Mouse (Mus musculus) urinary bladder, adult 2 months (tissue): ENCODE measurements around the gene Izumo1r. TPM values are rescaled to one million over a fixed set of nuclear protein-coding genes. Genes with fewer than 3 reads are reported as not detected.

ENCODE experiments used
- DNase-seq: peaks from one replicate; pipeline ENCODE4 v3.0.0; 2022; ENCODE audit warnings: low spot score
- polyA plus RNA-seq: library from polyadenylated mRNA; depleted of rRNA; stranded (reverse); fragments of >200 nt; gene quantifications from 2 replicates; pipeline ENCODE4 v1.2.3, GENCODE M21; 2012; rRNA removed

Izumo1r gene
- polyA plus RNA-seq, 1 experiment = 0.14 TPM

- no peak for DNase-seq
Measured at GRCm38 (mm10) chr9:14866957-14867356, 36.8 kb downstream of the Izumo1r start.

- DNase-seq = no peak
Measured at GRCm38 (mm10) chr9:14864726-14865125, 39.0 kb downstream of the Izumo1r start.

GRCm38 (mm10) chr9:14863126-14863525 is 40.6 kb downstream of the Izumo1r start:
- no peak for DNase-seq

- DNase-seq = no peak
Measured at GRCm38 (mm10) chr9:14859868-14860639, 43.7 kb downstream of the Izumo1r start, which contains the start of gene Gpr83. Gene Gpr83, plus strand, starts transcription at chr9:14860210.

- DNase-seq = no peak
Measured at GRCm38 (mm10) chr9:14858782-14859181, 45.0 kb downstream of the Izumo1r start.

GRCm38 (mm10) chr9:14858170-14858706 is 45.5 kb downstream of the Izumo1r start:
- DNase-seq = no peak

GRCm38 (mm10) chr9:14856922-14857654 is 46.7 kb downstream of the Izumo1r start:
- DNase-seq = no peak

GRCm38 (mm10) chr9:14854585-14854984 is 49.2 kb downstream of the Izumo1r start:
- DNase-seq = no peak

- DNase-seq = no peak
Measured at GRCm38 (mm10) chr9:14848267-14848935, 55.3 kb downstream of the Izumo1r start.

GRCm38 (mm10) chr9:14846428-14846827 is 57.3 kb downstream of the Izumo1r start:
- DNase-seq = no peak

- DNase-seq = no peak
Measured at GRCm38 (mm10) chr9:14843901-14844300, 59.8 kb downstream of the Izumo1r start.

GRCm38 (mm10) chr9:14843311-14843857 is 60.4 kb downstream of the Izumo1r start:
- DNase-seq = no peak

- no peak for DNase-seq
Measured at GRCm38 (mm10) chr9:14841878-14842761, 61.6 kb downstream of the Izumo1r start.

- no peak for DNase-seq
Measured at GRCm38 (mm10) chr9:14839970-14840369, 63.8 kb downstream of the Izumo1r start.

- no peak for DNase-seq
Measured at GRCm38 (mm10) chr9:14839527-14839926, 64.2 kb downstream of the Izumo1r start.

Other genes with a start within 250 kb of the Izumo1r start
- gene Piwil4, start 163.2 kb downstream of the Izumo1r start, polyA plus RNA-seq = 0.62 and 0.67 TPM in 2 replicates
- 5.1 and 5.2 TPM in 2 replicates for gene Fut4, start 151.6 kb downstream of the Izumo1r start, polyA plus RNA-seq
- not detected in 2 replicates for gene 1700012B09Rik, start 132.9 kb downstream of the Izumo1r start, polyA plus RNA-seq
- gene Mre11a, start 119.3 kb downstream of the Izumo1r start, polyA plus RNA-seq = 8.6 and 9.3 TPM in 2 replicates
- 18.0 and 18.9 TPM in 2 replicates for gene Ankrd49, start 119.1 kb downstream of the Izumo1r start, polyA plus RNA-seq
- 0.01 TPM in 1 of 2 replicates, not detected in the other for gene Gpr83, start 43.7 kb downstream of the Izumo1r start, polyA plus RNA-seq
- 18.6 and 21.8 TPM in 2 replicates for gene Panx1, start 141.5 kb upstream of the Izumo1r start, polyA plus RNA-seq
- 0.01 and 0.07 TPM in 2 replicates for gene Hephl1, start 208.2 kb upstream of the Izumo1r start, polyA plus RNA-seq